Mouse (Mus musculus) gastrocnemius, adult 8-10 months (tissue): ENCODE measurements around the gene 4933417A18Rik. TPM values are rescaled to one million over a fixed set of nuclear protein-coding genes. Genes with fewer than 3 reads are reported as not detected.
"Not testable (repeated sequence)": the region's sequence is repeated elsewhere in the genome, so short reads cannot be mapped to it uniquely, and the experiment has no call there.

ENCODE experiments used
- DNase-seq, 2 experiments: peaks; one replicate each; pipeline ENCODE4 v3.0.0; 2022; ENCODE audit warnings: low spot score in 2 of 2
- total RNA-seq, 4 experiments: library from RNA; stranded (reverse); gene quantifications; 2 replicates each; pipeline ENCODE4 v1.2.4; 2022

4933417A18Rik gene
- total RNA-seq, result not detected

DNA sequence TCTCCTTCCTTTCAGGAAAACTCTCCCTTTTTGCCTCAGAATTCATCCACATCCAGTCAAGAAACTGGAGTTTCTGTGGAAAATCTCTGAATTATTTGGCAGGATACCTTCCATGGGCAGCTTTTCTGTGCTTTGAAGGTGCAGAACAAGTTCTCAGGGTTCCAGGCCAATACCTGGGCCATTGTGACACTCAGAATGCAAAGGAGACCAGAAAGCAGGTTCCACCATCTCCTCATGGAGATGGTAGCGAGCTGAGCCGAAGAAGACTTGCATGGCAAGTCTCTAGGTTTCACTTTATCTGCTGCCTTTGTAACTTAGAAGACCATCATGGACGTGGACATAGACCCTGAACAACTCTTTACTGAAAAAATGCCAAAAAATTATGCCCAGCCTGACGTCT is at the start of gene 4933417A18Rik, which contains the start of gene Fam217a:
Gene 4933417A18Rik (plus strand): TSS at position 200 of the 400 bp plus-strand sequence.
Gene Fam217a (minus strand): TSS at position 101 of the 400 bp plus-strand sequence.
- DNase-seq, result no peak

GRCm38 (mm10) chr13:34874736-34875135 is 49.5 kb upstream of the 4933417A18Rik start:
- not testable (repeated sequence) for DNase-seq

DNA sequence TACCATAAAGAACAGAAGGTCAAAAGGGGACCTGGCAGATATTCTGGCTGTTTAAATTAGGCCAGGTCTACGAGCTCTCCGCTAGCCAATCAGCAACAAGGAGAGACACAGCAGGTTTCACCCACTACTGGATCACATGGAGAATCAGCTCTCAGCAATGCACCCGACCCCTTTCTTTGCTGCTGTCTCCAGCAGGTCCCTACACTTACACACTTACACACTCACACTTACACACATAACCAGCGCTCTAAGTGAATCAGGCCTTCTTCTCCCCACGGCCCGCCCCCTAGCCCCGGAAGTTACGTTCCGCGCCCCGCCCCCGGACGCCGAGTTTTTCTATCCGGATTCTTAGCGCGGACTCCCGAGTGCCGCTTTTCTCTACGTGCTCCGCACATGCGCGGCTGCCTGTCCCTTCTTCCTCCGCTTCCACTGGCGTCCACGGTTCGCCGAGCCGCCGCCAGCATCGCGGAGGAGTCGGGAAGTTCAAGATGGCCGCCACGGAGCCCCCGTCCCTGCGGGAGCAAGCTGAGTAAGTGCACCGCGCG is 49.0 kb upstream of the 4933417A18Rik start, which contains the start of gene Prpf4b:
Gene Prpf4b (plus strand): TSS at position 137 of the 545 bp plus-strand sequence.
- DNase-seq, result peak; percentile 80 to 85

- peak; percentile 22 to 45 for DNase-seq
Observed at GRCm38 (mm10) chr13:34875741-34876445, 48.3 kb upstream of the 4933417A18Rik start.

- no peak for DNase-seq
Observed at GRCm38 (mm10) chr13:34876481-34876880, 47.7 kb upstream of the 4933417A18Rik start.

DNA sequence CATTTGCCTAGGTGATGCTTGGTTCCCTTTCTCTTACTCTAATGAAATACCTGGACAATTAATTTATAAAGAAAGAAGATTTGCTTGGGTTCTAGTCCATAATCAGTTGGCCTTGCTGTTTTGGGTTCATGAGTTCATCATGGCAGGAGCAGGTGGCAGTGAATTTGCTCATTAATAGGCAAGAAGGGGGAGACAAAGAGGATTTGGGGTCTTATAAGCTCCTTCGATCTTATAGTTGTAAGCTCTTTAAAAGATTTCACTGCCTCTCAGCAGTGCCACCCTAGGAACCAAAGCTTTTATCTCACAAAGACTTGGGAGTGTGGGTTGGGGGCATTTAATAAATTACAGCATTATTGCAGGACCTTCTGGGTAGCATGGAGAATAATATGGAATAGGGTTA is 31.3 kb upstream of the 4933417A18Rik start:
- DNase-seq, result no peak

- DNase-seq, result no peak
Observed at GRCm38 (mm10) chr13:34914614-34915013, 9.6 kb upstream of the 4933417A18Rik start.

- no peak for DNase-seq
Observed at GRCm38 (mm10) chr13:34916520-34917167, 7.6 kb upstream of the 4933417A18Rik start.

DNA sequence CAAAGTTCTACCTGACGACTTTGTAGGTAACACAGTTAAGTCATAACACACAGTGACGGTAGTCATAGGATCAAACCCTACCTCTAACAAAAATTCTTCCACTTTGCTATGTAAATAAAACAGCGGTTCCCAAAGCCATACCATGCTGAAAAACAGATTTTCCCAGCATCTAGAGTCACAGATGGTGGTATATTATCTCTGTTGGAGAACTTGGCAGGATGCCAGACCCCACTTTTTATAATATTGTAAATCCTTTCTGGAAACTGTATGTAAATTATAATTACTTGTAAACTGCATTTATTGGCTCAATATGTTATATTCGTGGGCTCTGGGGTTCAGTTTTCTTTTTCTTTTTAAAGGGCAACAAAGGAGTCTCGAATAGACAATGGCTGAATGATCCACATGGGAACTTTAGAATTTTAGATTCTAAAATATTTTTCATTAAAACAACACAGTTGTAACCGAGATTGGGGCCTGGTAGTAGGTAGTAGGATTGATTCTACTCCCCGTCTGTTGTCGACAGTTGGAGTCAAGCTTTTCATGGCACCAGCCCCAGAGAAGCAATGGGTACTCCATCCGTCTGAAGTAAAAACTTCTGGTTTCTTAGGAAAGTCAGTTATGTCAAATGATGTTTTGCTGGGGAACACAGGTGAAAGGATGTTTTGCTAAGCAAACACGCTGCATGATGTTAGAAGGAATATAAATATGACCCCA is 10.9 kb downstream of the 4933417A18Rik start:
- no peak for DNase-seq

GRCm38 (mm10) chr13:34942370-34942769 is 18.2 kb downstream of the 4933417A18Rik start:
- no peak for DNase-seq

DNA sequence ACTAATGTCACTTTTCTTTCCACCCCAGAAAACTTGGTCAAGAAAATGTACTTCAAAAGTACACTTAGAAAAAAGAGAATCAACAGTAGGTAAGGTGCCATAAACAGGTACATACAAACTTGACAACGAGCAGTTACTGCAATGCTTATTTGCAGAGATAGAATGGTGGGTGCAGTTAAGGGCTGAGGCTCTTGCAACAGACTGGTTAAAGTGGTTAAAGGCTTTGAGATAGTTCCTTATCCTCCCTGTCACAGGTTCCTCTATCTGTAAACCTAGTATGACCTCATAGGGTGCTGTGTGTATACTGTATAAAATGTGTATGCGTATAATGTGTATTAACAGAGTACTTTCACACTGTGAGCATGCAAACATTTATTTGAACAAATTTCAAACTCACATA is 27.2 kb downstream of the 4933417A18Rik start:
- DNase-seq, result not testable (repeated sequence)

GRCm38 (mm10) chr13:34956901-34957300 is 32.7 kb downstream of the 4933417A18Rik start:
- no peak for DNase-seq

GRCm38 (mm10) chr13:34958158-34958557 is 33.9 kb downstream of the 4933417A18Rik start:
- DNase-seq, result not testable (repeated sequence)

- DNase-seq, result no peak
Observed at GRCm38 (mm10) chr13:34960996-34961770, 37.0 kb downstream of the 4933417A18Rik start.

DNA sequence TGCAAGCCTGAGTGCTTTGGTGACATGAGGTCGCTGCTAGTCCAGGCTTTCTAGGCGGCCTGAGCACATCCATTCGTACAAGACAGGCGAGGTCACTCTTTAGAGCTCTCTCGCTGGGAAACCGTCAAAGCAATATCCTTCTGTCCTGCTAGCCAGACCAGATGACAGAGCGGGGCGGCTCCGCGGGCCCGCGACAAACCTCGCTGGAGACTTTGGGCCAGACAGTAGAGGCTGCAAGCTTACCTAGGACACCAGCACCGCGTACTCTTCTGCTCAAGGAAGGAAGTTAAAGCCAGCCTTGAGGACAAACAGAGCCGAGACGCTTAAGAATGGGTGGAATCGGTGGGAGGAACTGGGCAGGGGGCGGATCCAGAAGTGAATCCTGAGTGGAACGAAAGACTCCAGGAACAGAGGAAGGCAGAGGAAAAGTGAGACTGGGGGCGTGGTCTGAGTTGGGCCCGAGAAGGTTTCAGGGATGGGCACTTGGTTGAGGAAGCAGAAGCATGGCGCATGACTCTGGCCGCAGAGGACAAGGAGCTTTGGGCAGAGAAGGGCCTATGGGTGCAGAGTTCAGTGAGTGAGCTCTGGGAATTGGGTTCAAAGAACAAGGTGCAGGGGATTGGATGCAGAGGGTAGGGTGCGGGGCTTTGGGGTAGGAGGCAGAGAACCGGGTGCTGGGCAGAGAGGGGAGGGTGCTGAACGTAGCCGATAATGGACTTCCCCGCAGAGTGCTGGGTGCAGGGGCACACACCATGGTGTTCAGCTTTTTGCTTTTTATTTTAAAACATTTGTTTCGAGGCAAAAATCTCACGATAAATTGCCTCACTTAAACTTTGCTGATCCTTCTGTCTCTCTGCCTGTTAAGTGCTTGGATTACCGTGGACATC is 39.5 kb downstream of the 4933417A18Rik start, which contains the start of gene Eci3:
Gene Eci3 (minus strand): TSS at position 300 of the 887 bp plus-strand sequence.
- peak; percentile 5 to 14 for DNase-seq

DNA sequence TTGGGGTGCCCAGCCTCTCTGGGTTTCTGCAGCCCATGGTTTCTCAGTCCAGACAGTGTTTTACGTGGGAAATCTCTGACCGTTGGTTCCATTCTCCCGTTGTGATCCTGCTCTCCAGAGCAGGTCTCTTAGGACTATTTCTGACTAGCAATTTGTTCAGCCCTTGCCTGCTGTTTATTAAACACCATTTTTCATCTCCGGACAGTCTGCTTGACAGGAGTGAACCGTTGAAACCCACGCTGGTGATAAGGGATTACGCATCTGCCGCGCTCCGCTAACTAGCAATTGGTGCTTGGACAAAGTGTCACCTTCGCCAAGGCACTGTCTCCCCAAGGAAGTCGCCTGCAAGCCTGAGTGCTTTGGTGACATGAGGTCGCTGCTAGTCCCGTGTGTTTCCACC is 40.2 kb downstream of the 4933417A18Rik start:
- no peak for DNase-seq

GRCm38 (mm10) chr13:34964866-34965265 is 40.7 kb downstream of the 4933417A18Rik start:
- no peak for DNase-seq

- DNase-seq, result not testable (repeated sequence)
Observed at GRCm38 (mm10) chr13:34965647-34966046, 41.4 kb downstream of the 4933417A18Rik start.

DNA sequence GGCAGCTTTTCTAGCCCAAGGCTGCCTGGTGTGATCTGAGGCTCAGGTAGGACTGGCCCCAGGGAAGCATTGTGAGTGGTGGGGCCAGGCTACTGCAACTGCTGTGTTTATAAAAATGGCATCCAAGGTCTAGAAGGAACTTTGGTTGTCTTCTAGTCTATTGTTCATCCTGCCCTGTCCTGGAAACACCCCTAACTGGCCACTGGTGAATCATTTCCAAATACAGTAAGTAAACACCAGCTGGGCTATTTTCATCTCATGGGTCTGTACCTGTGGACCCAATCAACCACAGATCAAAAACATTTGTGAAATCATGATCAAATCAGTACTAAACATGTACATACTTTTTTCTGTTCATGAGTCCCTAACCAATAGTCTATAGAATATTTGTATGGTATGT is 48.2 kb downstream of the 4933417A18Rik start:
- DNase-seq, result not testable (repeated sequence)

- DNase-seq, result no peak
Observed at GRCm38 (mm10) chr13:34973149-34973548, 48.9 kb downstream of the 4933417A18Rik start.
